Mouse (Mus musculus) gastrocnemius, postnatal 4 days (tissue): Measurements from ENCODE around the gene Fstl4. TPM values are rescaled to one million over a fixed set of nuclear protein-coding genes. Genes with fewer than 3 reads are reported as not detected.

Experiments used
- DNase-seq, 2 experiments: peaks; one replicate each; pipeline ENCODE4 v3.0.0; 2021 to 2022; ENCODE audit warnings: low spot score in 2 of 2, mixed read lengths in 2 of 2
- total RNA-seq, 2 experiments: library from RNA; stranded (reverse); gene quantifications; 2 replicates each; pipeline ENCODE4 v1.2.3; 2021

Fstl4 gene
- total RNA-seq, 2 experiments from 2014 or later = 0.13 to 0.20 TPM

- no peak for DNase-seq
Measured at GRCm38 (mm10) chr11:53016358-53017021, 252.1 kb downstream of the Fstl4 start.

- no peak for DNase-seq
Measured at GRCm38 (mm10) chr11:53019509-53019908, 255.1 kb downstream of the Fstl4 start.

GRCm38 (mm10) chr11:53024403-53024802, 260.0 kb downstream of the Fstl4 start:
- no peak for DNase-seq

GRCm38 (mm10) chr11:53025686-53026085, 261.3 kb downstream of the Fstl4 start:
- DNase-seq = no peak

GRCm38 (mm10) chr11:53028421-53029168, 264.2 kb downstream of the Fstl4 start:
- DNase-seq = no peak

GRCm38 (mm10) chr11:53031777-53032176, 267.3 kb downstream of the Fstl4 start:
- DNase-seq = no peak

- peak; percentile 51 to 75 for DNase-seq
Measured at GRCm38 (mm10) chr11:53032336-53032735, 267.9 kb downstream of the Fstl4 start.

- DNase-seq = no peak
Measured at GRCm38 (mm10) chr11:53035414-53035813, 271.0 kb downstream of the Fstl4 start.

- DNase-seq = no peak
Measured at GRCm38 (mm10) chr11:53046850-53047249, 282.4 kb downstream of the Fstl4 start.

GRCm38 (mm10) chr11:53054151-53054550, 289.7 kb downstream of the Fstl4 start:
- no peak for DNase-seq

- no peak for DNase-seq
Measured at GRCm38 (mm10) chr11:53055896-53056295, 291.5 kb downstream of the Fstl4 start.

GRCm38 (mm10) chr11:53056781-53057180, 292.3 kb downstream of the Fstl4 start:
- no peak for DNase-seq

GRCm38 (mm10) chr11:53057821-53058553, 293.6 kb downstream of the Fstl4 start:
- DNase-seq = no peak

- no peak for DNase-seq
Measured at GRCm38 (mm10) chr11:53058557-53058956, 294.1 kb downstream of the Fstl4 start.

- DNase-seq = no peak
Measured at GRCm38 (mm10) chr11:53067699-53068478, 303.5 kb downstream of the Fstl4 start.

- no peak for DNase-seq
Measured at GRCm38 (mm10) chr11:53068479-53069065, 304.1 kb downstream of the Fstl4 start.

- DNase-seq = no peak
Measured at GRCm38 (mm10) chr11:53069751-53070150, 305.3 kb downstream of the Fstl4 start.

- DNase-seq = no peak
Measured at GRCm38 (mm10) chr11:53071602-53072001, 307.2 kb downstream of the Fstl4 start.

- DNase-seq = no peak
Measured at GRCm38 (mm10) chr11:53077641-53078040, 313.2 kb downstream of the Fstl4 start.

- DNase-seq = no peak
Measured at GRCm38 (mm10) chr11:53078419-53079334, 314.2 kb downstream of the Fstl4 start.
